Mouse (Mus musculus) natural killer cell, adult 2 months (primary cell): ENCODE measurements around the gene Ubqln1.

ENCODE experiments used
- DNase-seq, 2 experiments: peaks; one replicate each; pipeline ENCODE4 v3.0.0; 2022; ENCODE audit warnings: low spot score in 2 of 2

The Ubqln1 gene

DNA sequence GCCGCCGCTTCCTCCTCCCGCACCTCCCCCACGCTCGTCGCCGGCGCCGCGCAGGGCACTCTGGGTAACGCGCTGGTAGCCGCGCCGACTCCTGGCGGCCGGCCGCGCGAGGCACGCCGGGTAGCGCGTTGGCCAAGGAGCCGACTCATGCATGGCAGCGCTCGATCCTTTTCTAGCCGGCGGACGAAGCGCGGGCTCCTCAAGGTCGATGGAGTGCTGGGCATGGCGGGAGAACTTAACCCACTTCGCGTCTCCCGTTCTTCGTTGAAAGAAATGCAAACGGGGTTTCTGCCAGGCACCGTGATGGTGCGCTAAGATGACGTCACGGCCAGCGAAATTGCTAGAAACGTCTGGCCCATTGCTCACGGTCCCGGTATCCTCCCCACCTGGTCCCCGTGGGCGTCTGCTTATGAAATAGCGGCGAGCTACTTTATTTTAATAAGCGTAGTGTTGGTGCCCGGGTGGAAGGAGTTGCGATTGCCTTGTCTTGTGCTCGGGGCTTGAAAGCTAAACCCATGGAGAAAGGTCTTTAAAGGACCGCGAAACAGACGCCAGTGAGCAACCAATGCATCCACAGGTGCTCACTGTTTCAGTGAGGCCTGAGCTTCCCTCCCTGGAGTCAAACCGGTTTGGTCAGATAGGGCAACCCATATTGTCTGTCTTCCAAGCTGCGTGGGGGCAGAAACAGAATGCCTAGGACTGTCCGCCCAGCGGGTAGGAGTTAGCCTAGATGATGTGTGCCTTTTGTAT, at the start of gene Ubqln1:
Gene Ubqln1 (minus strand): TSS at position 62 of the 750 bp plus-strand sequence.
- peak; percentile 77 to 85 for DNase-seq

DNA sequence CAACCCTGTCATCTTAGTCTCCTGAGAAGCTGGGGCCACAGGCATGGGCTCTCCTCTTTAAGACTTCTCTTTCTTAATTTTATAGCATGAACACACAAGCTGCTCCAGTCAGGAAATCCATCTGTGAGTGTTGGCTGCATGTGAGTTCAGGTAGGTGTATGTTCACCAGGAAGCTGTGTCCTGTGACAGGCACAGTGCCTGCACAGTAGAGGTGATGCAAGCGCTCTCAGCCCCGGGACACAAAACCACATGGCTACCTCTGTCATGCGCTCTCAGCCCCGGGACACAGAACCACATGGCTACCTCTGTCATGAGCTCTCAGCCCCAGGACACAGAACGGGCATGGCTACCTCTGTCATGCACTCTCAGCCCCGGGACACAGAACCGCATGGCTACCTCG, 48.1 kb upstream of the Ubqln1 start:
- DNase-seq = no peak

DNA sequence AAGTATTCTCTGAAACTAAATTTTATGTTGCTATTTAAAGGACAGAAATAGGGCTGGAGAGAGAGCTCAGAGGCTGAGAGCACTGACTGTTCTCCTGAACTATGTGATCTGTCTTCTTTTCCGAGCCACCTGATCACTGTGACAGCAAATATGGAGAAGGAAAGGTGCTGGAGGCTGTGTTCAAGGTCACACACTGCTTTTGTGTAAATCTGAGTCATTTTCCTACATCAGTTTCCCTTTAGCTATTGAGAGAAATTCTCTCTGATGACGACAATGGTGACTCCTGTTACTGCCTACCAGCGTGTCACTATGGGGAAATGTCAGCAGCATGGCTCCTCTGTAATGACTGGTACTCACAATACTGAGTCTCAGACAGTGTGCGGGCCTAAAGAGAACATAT, 46.2 kb upstream of the Ubqln1 start:
- no peak for DNase-seq

DNA sequence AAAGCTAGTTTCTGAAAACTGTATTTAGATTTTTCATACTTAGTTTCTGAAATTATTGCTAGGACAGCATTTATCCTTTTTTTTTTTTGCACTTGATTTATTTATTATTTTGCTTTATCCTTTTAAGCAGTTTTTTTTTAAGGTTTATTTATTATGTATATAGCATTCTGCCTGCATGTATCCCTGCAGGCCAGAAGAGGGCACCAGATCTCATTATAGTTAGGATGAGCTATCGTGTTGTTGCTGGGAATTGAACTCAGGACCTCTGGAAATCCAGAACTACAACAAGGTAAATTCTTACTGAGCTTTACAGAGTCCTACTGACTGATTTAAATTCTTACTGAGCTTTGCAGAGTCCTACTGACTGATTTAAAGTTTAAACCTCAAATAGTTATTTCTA, 37.8 kb upstream of the Ubqln1 start:
- DNase-seq = no peak

DNA sequence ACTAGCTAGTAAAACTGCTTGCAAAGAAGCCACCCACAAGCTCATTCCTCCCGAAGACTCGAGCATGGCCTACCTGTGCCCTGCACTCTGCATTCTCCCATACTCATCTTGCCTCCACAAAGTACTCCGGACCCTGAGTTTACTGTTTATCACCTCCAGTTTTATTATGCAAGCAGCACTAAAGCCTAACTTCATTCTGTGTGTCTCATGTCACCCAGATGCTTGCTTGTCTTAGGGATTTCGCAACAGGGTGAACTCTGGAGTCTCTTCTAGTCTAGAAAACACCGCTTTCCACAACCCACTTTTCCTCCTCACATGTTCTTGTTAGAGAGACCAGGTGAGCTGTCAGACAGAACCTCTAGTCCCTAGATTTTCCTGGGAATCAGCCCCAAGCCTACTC, 33.5 kb upstream of the Ubqln1 start:
- no peak for DNase-seq

DNA sequence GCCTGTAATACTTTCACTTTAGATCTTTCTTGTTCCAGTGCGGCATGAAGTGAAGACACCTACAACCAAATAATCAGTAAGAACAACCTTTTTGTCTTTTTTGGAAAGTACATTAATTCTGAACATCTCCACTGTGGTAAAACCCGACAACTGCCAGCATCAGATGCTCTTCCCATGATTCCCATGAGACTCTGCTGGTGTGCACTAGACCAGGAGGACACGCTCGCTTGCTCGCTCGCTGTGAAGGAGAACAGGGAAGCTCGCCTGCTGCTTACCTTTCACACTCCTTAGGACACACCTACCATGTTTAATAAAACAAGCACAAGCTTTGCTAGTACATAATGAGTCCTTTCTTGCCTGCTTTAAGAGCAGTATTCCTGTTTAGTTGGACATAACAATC, 21.1 kb upstream of the Ubqln1 start:
- DNase-seq = no peak

DNA sequence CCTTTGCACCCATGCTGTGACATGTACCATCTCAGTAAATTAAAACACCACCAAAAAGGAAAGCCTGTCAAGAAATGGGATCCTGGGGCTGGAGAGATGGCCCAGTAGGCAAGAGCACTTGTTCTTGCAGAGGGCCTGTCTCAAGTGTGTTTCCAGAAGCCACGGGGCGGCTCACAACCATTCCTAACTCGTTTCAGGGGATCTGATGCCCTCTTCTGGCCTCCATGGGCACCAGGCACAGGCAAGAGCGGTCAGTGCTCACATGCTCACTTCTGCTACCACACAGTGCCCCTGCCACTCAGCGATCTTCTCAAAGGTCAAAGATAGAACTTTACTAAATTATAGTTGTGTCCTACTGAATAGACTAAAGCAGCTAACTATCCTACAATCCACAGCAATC, 17.2 kb upstream of the Ubqln1 start:
- DNase-seq = peak in 1 of 2 experiments; percentile 30

DNA sequence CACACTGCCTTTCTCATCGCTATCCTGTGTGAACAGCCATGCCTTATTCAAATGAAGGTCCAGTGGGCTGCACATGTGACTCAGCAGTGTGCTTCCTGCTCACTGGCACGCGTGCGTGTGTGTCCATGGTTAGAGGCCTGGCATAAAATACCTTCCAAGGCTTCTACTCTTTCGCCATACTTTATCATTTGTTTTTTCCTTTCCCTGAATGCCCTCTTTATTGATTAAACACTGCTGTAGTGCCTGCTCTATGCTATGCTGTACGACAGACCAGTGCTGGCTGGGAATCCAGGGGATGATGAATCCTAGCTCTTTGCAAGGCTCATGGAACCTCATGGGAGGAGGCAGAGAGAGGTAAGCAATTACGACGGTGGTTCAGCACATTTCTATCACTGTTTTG, 16.6 kb upstream of the Ubqln1 start:
- no peak for DNase-seq

DNA sequence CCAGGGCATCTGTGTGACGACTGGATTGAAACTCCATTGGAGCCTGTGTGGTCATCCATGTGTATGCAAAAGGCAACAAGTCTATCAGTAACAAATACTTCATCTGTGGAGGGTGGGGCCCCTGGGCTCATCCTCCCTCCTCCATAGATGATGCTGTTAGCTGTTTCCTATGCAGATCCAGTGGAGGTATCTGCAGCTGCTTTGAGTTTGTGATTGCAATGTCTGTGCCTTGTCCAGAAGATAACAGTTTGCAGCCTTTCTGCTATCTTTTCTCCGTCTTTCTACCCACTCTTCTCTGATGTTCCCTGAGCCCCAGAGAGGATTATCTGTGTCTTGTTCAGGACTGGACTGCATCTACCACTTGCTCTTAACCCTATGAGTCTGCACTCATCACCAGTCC, 13.2 kb upstream of the Ubqln1 start:
- no peak for DNase-seq

DNA sequence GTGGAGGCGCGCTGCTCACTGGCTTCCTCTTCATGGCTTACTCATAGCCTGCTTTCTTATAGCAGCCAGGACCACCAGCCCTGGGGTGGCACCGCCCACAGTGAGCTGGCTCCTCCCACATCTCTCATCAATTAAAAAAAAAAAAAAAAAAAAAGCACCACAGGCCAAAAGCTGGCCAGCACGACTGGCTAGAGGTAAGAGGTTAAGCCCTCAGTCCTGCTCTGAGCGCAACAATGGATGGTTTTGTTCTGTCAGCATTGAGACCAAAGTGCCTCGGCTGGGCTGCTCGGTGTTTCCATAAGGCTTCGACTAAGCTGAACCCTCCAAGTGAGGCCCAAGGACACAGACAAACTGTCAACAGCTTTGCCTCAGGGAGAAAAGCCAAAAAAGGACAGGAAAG, 10.2 kb upstream of the Ubqln1 start:
- no peak for DNase-seq

DNA sequence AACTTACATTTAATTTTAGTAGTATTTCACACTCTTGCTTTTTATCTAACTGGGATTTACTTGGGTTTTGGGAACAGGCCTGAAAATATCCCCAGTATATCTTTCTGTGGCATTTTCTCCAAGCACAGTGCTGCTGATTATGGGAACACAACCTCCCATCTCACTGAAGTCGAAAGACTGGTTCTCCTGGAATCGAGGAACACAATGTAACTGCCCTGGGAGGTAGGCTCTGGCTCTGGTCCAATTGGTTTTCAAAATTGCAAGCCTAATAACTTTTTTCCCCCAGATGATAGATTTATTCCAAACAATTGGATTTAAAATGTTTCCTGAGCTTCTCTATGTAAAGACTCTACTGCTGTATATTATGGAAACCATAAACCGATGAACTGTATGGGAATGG, 4.8 kb upstream of the Ubqln1 start:
- no peak for DNase-seq

DNA sequence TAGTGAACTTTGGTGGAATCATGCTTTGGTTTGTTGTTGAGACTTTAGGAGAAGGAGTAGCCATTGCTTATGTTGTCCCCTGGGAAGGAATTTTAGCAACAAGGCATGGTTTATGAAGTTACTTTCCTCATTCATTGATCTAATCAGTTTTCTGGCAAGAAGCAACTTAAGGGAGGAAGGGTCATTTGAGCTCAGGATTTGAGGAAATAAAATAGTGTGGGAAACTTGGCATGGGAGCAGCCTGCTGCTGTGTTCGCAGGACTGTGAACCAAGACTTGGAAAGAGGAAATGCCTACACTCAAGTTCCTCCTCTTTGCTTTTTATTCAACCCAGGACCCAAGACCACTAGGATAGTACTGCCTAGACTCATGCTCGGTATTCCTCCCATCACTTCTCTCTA, 2.1 kb upstream of the Ubqln1 start:
- DNase-seq = no peak

DNA sequence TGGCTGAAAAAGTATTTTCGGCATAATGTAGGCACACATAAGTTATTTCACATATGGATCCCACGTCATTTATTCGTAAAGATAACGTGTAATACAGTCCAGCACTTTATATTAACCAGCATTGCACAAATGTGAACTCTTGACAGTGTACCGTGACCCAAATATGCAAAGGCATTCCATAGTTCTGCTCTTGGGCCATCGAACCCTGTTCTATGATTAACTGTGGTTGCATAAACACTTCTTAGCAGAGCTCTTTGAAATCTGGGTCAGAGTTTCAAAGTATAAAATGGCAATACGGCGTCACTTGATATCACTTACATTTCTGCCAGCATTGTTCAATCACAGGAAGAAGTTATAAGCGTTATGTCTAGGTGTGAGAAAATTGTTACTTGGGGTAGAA, 942 bp upstream of the Ubqln1 start:
- no peak for DNase-seq

DNA sequence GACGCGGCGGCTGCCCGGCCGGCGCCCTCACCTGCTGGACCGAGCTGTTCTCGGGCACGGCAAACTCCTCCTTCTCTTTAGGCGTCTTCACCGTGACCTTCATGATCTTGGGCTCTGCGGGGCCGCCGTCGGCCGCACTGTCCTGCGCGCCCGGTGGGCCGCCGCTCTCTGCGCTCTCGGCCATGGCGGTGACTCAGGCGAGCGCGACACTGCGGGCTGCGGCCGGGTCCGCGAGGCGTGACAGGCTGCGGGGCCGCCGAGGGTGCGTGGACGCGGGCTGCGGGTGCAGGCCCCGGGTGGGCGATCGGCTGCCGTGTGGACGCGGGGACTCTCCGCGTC, 231 bp downstream of the Ubqln1 start:
- no peak for DNase-seq

DNA sequence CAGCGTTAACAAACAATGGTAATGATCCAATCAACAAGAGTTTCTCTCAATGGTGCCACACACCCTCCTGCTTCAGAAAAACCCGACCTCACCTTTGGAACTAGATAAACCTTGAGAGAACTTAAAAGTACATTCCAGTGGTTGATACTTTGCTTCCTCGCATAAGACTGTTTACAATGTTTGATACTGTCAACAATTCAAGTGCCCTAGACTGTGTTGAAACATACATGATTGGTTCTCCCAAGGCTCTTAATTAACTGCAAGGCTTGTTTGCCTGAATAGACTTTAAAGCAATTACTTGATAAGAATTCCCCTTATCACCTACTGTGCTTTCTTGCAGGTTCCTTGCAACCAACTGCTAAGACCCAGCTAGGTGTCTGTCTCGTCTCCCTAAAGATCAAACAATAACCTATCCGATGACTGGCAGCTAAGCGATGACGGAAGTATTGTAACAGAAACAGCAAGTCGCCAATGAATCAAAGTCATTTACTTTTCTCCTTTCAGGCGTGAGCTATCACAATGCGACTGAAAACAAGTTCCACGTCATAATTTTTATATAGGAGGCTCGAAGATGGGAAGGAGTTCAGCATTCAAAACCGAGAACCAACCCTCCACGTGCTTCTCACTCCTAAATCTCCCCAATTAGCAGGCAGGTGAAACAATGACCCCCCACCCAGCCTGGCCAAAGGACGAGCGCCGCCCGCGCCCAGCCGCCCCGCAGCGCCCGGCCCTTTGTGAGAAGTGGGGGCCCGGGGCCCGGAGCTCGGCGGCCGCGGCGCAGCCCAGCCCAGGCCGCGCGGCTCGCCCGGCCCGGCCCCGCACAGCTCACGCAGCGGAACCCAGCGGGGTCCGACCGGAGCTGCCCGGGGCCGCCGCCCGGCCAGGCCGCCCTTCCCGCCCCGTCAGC, 854 bp downstream of the Ubqln1 start:
- DNase-seq = peak; percentile 12 to 41

DNA sequence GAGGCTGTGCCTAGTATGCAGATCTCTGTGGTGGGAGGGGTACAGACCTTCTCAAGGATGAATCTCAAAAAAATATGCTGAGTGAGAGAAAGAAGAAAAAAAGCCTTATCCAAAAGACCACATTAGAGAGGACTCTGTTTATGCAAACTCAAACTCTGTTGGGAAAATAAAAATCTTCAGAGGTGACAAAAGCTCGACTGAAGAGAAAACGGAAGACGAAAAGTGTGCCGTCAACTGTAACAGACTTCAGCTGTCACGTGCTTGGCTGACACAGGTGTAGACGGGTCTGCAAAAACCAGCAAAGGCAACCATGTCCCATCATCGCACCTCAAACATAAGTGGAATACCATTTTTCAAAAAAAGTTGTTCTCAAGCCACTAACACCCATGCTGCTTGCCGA, 1.7 kb downstream of the Ubqln1 start:
- DNase-seq = peak in 1 of 2 experiments; percentile 21

DNA sequence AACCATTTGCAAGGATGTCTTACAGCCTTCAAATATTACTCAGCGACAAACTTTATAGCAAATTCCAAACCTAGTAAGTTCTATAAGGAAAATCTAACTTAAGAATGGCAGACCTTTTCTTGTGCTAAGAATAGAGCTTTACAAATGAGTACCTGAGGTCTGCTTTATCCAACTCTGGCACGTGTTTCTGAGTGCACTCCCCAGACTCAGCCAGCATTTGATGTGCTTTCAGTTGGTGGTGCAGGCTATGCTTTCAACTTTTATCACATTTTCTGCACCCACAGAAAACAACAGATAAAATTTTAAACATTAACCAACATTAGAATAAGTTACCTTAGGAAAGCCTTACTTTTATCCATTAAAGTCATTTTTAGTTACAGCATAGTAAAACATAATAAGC, 2.9 kb downstream of the Ubqln1 start:
- DNase-seq = no peak

DNA sequence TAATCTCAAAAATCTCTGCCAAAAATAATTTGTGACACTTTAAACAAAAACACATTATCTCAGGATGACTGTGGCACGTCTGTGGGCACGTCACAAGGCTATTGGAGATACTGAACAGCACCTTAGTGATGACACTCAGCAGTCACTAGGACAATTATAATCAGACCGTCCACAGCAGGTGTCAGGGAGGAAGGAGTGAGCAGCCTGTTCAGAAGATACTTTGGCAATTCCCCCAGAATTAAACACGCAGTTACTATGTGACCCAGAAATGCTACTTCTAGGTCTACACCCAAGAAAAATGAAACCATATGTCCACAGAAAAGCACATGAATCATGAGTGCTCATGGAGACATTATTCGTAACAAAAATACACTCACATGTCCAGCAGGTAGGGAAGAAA, 5.0 kb downstream of the Ubqln1 start:
- no peak for DNase-seq

DNA sequence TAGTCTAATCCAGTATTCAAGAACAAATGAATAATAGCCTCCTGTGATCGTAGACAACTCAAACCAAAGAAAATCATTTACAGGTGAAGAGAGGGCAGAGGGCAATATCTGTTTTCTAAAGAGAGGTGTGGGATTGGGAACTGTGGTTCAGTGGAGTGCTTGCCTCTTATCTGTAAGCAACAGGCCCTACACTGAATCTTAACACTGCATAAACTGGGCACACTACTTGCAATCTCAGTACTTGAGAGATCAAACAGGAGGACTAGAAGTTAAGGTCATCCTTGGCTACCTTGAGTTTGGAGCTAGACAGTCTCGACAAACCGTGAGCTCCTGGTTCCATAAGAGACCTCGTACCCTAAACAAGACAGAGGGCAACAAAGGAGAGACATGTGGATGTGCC, 9.4 kb downstream of the Ubqln1 start:
- no peak for DNase-seq

DNA sequence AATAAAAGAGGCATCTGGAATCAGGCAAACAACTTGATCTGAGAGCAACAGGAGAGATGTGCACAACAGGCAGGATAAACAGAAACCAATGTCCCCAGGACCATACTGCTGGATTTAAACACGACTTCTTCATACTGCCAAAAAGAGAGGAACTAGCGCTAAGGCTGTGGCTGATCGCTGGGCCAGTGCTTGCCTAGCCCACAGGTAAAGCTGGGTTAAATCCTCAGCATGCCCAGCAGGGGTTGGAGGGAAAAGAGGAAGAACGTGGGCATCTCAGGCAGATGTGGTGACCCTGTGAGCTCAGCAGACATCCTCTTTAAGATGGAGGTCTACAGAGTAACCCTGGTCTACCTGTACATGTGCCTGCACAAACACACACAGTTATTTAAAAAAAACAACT, 10.5 kb downstream of the Ubqln1 start:
- peak in 1 of 2 experiments; percentile 26 for DNase-seq

DNA sequence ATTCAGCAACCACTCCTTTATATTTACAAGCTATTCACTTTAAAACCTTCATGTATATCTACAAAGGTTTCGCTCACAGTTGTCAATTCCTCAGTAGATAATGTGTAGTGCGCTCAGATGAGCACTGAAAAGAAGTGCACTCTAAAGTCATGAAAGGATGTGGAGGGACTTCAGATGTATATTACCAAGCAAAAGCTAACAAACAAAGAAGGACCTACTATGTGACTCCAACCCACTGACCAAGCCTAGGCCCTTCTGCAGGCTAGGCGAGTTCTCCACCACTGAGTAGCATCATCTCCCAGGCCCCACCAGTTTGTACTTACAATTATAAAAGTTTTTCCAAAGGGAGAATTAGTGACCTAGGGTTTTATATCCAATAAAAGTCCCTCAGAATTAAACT, 11.3 kb downstream of the Ubqln1 start:
- DNase-seq = no peak

DNA sequence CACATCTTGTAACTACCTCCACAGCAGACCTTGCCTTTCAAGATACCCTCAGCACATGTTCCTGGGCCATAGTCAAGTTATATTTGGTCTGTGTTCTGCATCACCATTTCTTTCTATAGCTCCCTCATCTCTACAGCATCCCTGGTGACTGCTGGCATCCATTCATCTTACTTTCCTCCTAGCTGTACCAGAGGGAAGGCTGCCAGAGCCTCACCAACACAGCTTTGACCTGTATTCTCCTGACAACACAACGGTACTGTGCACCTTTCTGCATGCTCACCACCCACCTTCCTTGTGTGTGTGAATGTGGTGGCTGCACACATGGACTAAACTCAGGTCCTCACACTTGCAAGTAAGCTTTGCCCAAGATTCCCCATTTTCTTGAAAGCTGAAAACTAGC, 12.6 kb downstream of the Ubqln1 start:
- DNase-seq = no peak

DNA sequence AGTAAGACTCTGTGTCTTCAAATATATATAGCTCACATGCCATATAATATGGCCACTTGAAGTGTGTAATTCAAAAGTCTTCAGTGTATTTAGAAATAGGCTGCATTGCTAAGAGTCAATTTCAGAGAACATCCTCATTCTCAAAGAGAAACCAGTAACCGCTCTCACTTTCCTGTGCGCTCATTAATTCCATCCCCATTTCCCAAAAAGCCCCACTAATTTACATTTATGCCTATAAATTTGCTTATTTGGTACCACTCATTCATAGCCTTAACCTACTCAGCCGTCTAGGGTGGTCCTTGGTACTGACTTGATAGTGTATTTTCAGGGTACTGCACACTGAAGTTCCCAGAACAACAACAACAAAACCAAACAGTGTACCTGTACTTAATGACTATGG, 13.5 kb downstream of the Ubqln1 start:
- no peak for DNase-seq
